Mouse (Mus musculus) heart, embryonic 13.5 days (tissue): ENCODE measurements around the gene Gm44579. TPM values are rescaled to one million over a fixed set of nuclear protein-coding genes. Genes with fewer than 3 reads are reported as not detected.

Source experiments
- ATAC-seq: fragments of 200-750 bp; cut with Nextera tagmentation; 2 replicates; pipeline ENCODE4 v1.8.0; 2017; ENCODE audit warnings: moderate TSS enrichment; ENCODE audit not compliant: insufficient number of reproducible peaks, low FRiP score, low TSS enrichment; ENCODE audit errors: extremely low read depth
- H3K27ac ChIP-seq: fragments of 300-500 bp; sonication (generic); replicated peaks from 2 replicates; pipeline ENCODE4 v1.5.1; 2015; ENCODE audit warnings: moderate library complexity, mild to moderate bottlenecking, inconsistent platforms
- H3K27me3 ChIP-seq: fragments of 300-500 bp; sonication (generic); replicated peaks from 2 replicates; pipeline ENCODE4 v1.6.1; 2015; ENCODE audit warnings: mild to moderate bottlenecking, inconsistent platforms
- H3K36me3 ChIP-seq: fragments of 300-500 bp; sonication (generic); 2 replicates; pipeline ENCODE4 v1.6.1; 2015; ENCODE audit warnings: mild to moderate bottlenecking, inconsistent platforms
- H3K4me1 ChIP-seq: fragments of 300-500 bp; sonication (generic); 2 replicates; pipeline ENCODE4 v1.6.1; 2015; ENCODE audit warnings: inconsistent platforms
- H3K4me2 ChIP-seq: fragments of 300-500 bp; sonication (generic); 2 replicates; pipeline ENCODE4 v1.6.1; 2015; ENCODE audit warnings: inconsistent platforms, mild to moderate bottlenecking, moderate library complexity
- H3K4me3 ChIP-seq: fragments of 300-500 bp; sonication (generic); 2 replicates; pipeline ENCODE4 v1.5.1; 2015; ENCODE audit warnings: moderate library complexity, mild to moderate bottlenecking, inconsistent platforms
- H3K9ac ChIP-seq: fragments of 300-500 bp; sonication (generic); 2 replicates; pipeline ENCODE4 v1.6.1; 2015; ENCODE audit warnings: inconsistent platforms, mild to moderate bottlenecking, moderate library complexity
- H3K9me3 ChIP-seq: fragments of 300-500 bp; sonication (generic); 2 replicates; pipeline ENCODE4 v1.6.1; 2016; ENCODE audit warnings: inconsistent platforms
- WGBS: fragments of 180-500 bp; shearing (Covaris S2); methylation state at CpG from one replicate; pipeline ENCODE4 v1.1.7; 2015; ENCODE audit warnings: mixed read lengths; 5-methylcytosine and 5-hydroxymethylcytosine counted together
- polyA plus RNA-seq: library from polyadenylated mRNA; unstranded; fragments of >200 nt; fragmentation: Nextera tagmentation; extraction: Ambion mirVana; gene quantifications from 2 replicates; pipeline ENCODE4 v1.2.1, GENCODE M21; 2015

Gene Gm44579
- not detected in 2 replicates for polyA plus RNA-seq

GRCm38 (mm10) chr15:98220877-98221276 is at the start of gene Gm44579, which contains the start of gene Olfr287:
Gm44579 (minus strand) TSS chr15:98220977.
Olfr287 (minus strand) TSS chr15:98221056.
- Histone ChIP-seq H3K27ac (no peak within 1 kb of the TSS), H3K4me1 (no peaks in the 10 kb centered on the region), H3K9ac (no peak within 1 kb of the TSS), H3K27me3 (no peaks in the 10 kb centered on the region), H3K4me2 (no peak within 1 kb of the TSS), H3K36me3 (no peaks in the 10 kb centered on the region), H3K9me3 (no peaks in the 10 kb centered on the region), H3K4me3 (no peak within 1 kb of the TSS)
- 58% methylated on average over 4 of the region's 4 CpGs for WGBS
- ATAC-seq = no peak

- WGBS = 76% methylated on average over 7 of the region's 7 CpGs
- Histone ChIP-seq H3K4me3 (no peak overlapping the region), H3K36me3 (no peaks in the 10 kb centered on the region), H3K9me3 (0 out of 2 replicates have a peak, but pooled peaks cover 10% of the 10 kb centered on the region), H3K9ac (no peak overlapping the region), H3K4me1 (no peaks in the 10 kb centered on the region), H3K27ac (no peak overlapping the region), H3K4me2 (no peak overlapping the region), H3K27me3 (no peaks in the 10 kb centered on the region)
- ATAC-seq = no peak
Measured at GRCm38 (mm10) chr15:98257776-98258175, 37.0 kb upstream of the Gm44579 start.

- Histone ChIP-seq H3K4me2 (no peak within 1 kb of the TSS), H3K36me3 (no peaks in the 10 kb centered on the region), H3K9me3 (0 out of 2 replicates have a peak, but pooled peaks cover 10% of the 10 kb centered on the region), H3K4me3 (no peak within 1 kb of the TSS), H3K27me3 (no peaks in the 10 kb centered on the region), H3K27ac (no peak within 1 kb of the TSS), H3K9ac (no peak within 1 kb of the TSS), H3K4me1 (no peaks in the 10 kb centered on the region)
- WGBS = 68% methylated on average over 8 of the region's 8 CpGs
- no peak for ATAC-seq
Measured at GRCm38 (mm10) chr15:98257193-98257592, 36.4 kb upstream of the Gm44579 start, which contains the start of gene H1fnt. H1fnt (minus strand) TSS chr15:98257293.

GRCm38 (mm10) chr15:98256271-98256670 is 35.5 kb upstream of the Gm44579 start:
- Histone ChIP-seq H3K4me3 (no peak overlapping the region), H3K27ac (no peak overlapping the region), H3K9me3 (0 out of 2 replicates have a peak, but pooled peaks cover 9% of the 10 kb centered on the region), H3K9ac (no peak overlapping the region), H3K4me2 (no peak overlapping the region), H3K36me3 (no peaks in the 10 kb centered on the region), H3K4me1 (no peaks in the 10 kb centered on the region), H3K27me3 (no peaks in the 10 kb centered on the region)
- WGBS = 86% methylated on average over 13 of the region's 13 CpGs
- ATAC-seq = no peak

- H3K27me3 ChIP-seq = peaks cover 16% of the 10 kb centered on the region
- H3K4me3 ChIP-seq = no peak overlapping the region
- no peak overlapping the region for H3K4me2 ChIP-seq
- WGBS = 74% methylated on average over 4 of the region's 4 CpGs
- no peaks in the 10 kb centered on the region for H3K36me3 ChIP-seq
- H3K9me3 ChIP-seq = peaks cover 4% of the 10 kb centered on the region; the same call in 1 of the 2 replicates
- no peak overlapping the region for H3K9ac ChIP-seq
- no peak for ATAC-seq
- no peaks in the 10 kb centered on the region for H3K4me1 ChIP-seq
- no peak overlapping the region for H3K27ac ChIP-seq
Measured at GRCm38 (mm10) chr15:98235442-98235841, 14.7 kb upstream of the Gm44579 start.

GRCm38 (mm10) chr15:98234350-98234749 is 13.6 kb upstream of the Gm44579 start, which contains the start of gene Olfr286:
Olfr286 (minus strand) TSS chr15:98234450.
- H3K4me2 ChIP-seq = no peak within 1 kb of the TSS

GRCm38 (mm10) chr15:98226096-98226495 is 5.3 kb upstream of the Gm44579 start:
- Histone ChIP-seq H3K9ac (no peak overlapping the region), H3K27me3 (peaks cover 7% of the 10 kb centered on the region; the same call in 1 of the 2 replicates), H3K9me3 (no peaks in the 10 kb centered on the region), H3K4me1 (no peaks in the 10 kb centered on the region), H3K4me3 (no peak overlapping the region), H3K4me2 (no peak overlapping the region), H3K36me3 (no peaks in the 10 kb centered on the region), H3K27ac (no peak overlapping the region)
- ATAC-seq = no peak
- 65% methylated on average over 7 of the region's 7 CpGs for WGBS

More at GRCm38 (mm10) chr15:98234350-98234749, 13.6 kb upstream of the Gm44579 start, which contains the start of gene Olfr286:
- H3K9ac ChIP-seq = no peak within 1 kb of the TSS
- no peak for ATAC-seq
- 78% methylated on average over 4 of the region's 4 CpGs for WGBS
- no peaks in the 10 kb centered on the region for H3K4me1 ChIP-seq
- H3K27ac ChIP-seq = no peak within 1 kb of the TSS
- no peak within 1 kb of the TSS for H3K4me3 ChIP-seq
- no peaks in the 10 kb centered on the region for H3K36me3 ChIP-seq
- H3K9me3 ChIP-seq = peaks cover 4% of the 10 kb centered on the region; the same call in 1 of the 2 replicates
- H3K27me3 ChIP-seq = peaks cover 16% of the 10 kb centered on the region

- Histone ChIP-seq H3K27ac (no peak overlapping the region), H3K9ac (no peak overlapping the region), H3K4me3 (no peak overlapping the region), H3K9me3 (no peaks in the 10 kb centered on the region), H3K4me2 (no peak overlapping the region), H3K36me3 (no peaks in the 10 kb centered on the region), H3K27me3 (peaks cover 3% of the 10 kb centered on the region; the same call in 1 of the 2 replicates), H3K4me1 (no peaks in the 10 kb centered on the region)
- no peak for ATAC-seq
- WGBS = 37% methylated on average over 16 of the region's 16 CpGs
Measured at GRCm38 (mm10) chr15:98225610-98226009, 4.8 kb upstream of the Gm44579 start.

GRCm38 (mm10) chr15:98222377-98222776 is 1.6 kb upstream of the Gm44579 start:
- H3K27me3 ChIP-seq = no peaks in the 10 kb centered on the region
- H3K9me3 ChIP-seq = no peaks in the 10 kb centered on the region
- no peak overlapping the region for H3K4me2 ChIP-seq
- no peak overlapping the region for H3K4me3 ChIP-seq
- no peak overlapping the region for H3K9ac ChIP-seq
- H3K27ac ChIP-seq = no peak overlapping the region
- ATAC-seq = no peak
- no peaks in the 10 kb centered on the region for H3K36me3 ChIP-seq
- H3K4me1 ChIP-seq = no peaks in the 10 kb centered on the region

- 57% methylated on average over 5 of the region's 5 CpGs for WGBS
Measured at GRCm38 (mm10) chr15:98214130-98214529, 6.6 kb downstream of the Gm44579 start.

GRCm38 (mm10) chr15:98213336-98213870 is 7.4 kb downstream of the Gm44579 start:
- no peaks in the 10 kb centered on the region for H3K27me3 ChIP-seq
- no peak overlapping the region for H3K9ac ChIP-seq
- no peak overlapping the region for H3K4me3 ChIP-seq
- ATAC-seq = no peak
- peaks cover 9% of the 10 kb centered on the region; the same call in 1 of the 2 replicates for H3K4me1 ChIP-seq
- H3K27ac ChIP-seq = no peak overlapping the region
- H3K4me2 ChIP-seq = no peak overlapping the region
- H3K36me3 ChIP-seq = no peaks in the 10 kb centered on the region
- no peaks in the 10 kb centered on the region for H3K9me3 ChIP-seq
- WGBS = 64% methylated on average over 5 of the region's 5 CpGs

More at GRCm38 (mm10) chr15:98214130-98214529, 6.6 kb downstream of the Gm44579 start:
- Histone ChIP-seq H3K36me3 (no peaks in the 10 kb centered on the region), H3K27me3 (no peaks in the 10 kb centered on the region), H3K9me3 (no peaks in the 10 kb centered on the region), H3K27ac (no peak overlapping the region), H3K4me1 (peaks cover 9% of the 10 kb centered on the region; the same call in 1 of the 2 replicates), H3K9ac (no peak overlapping the region), H3K4me2 (no peak overlapping the region), H3K4me3 (no peak overlapping the region)
- no peak for ATAC-seq

GRCm38 (mm10) chr15:98209676-98210075 is 11.1 kb downstream of the Gm44579 start:
- H3K4me3 ChIP-seq = no peak overlapping the region
- H3K4me1 ChIP-seq = peaks cover 9% of the 10 kb centered on the region; the same call in 1 of the 2 replicates
- no peak overlapping the region for H3K9ac ChIP-seq
- WGBS = 75% methylated on average over 7 of the region's 7 CpGs
- no peak for ATAC-seq
- no peak overlapping the region for H3K27ac ChIP-seq
- H3K9me3 ChIP-seq = no peaks in the 10 kb centered on the region
- H3K4me2 ChIP-seq = no peak overlapping the region
- H3K36me3 ChIP-seq = no peaks in the 10 kb centered on the region
- no peaks in the 10 kb centered on the region; the same call in 1 of the 2 replicates for H3K27me3 ChIP-seq
